Mouse (Mus musculus): ENCODE data around the gene Coa5.

DNA sequence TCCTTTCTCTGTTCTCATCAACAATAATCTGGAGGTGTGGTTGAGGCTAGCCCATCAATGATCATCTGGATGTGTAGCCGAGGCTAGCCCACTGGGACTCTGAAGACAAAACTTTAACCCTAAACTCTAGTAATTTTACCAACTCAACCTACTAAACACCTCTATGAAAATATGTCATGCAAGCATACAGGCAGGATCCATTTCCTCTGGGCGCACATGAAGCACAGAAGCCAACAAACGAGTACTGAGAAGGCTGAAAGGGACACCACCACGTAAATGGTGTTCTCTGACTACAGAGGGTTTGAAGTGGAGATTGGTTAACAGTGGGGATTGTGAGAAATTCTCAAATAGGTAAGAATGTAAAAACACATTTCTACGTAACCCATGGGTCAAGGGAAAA, 47.3 kb upstream of the Coa5 start:
- TF ChIP-seq CTCF (IDR thresholded peaks at IDR 0.05) (no peak), EP300 (IDR thresholded peaks at IDR 0.05) (no peak)
